8 mouse cellular contexts compared by ENCODE assay signal in genomic region chr17:56291171-56291511, GRCm38 (mm10). TPM values are rescaled to one million over a fixed set of nuclear protein-coding genes. Genes with fewer than 3 reads are reported as not detected.
DNase-seq lines count a peak whose midpoint lies in the region; ATAC-seq and TF ChIP-seq lines count a peak whose summit lies in the region.

No protein-coding gene starts in this region.

- no peak overlapping the region for H3K4me3 ChIP-seq in intestine, postnatal 0 days (ENCODE audit: low read depth, low read length)
- H3K4me3 ChIP-seq in limb, embryonic 12.5 days (replicated peaks): peak overlapping the region; percentile 55
- H3K4me3 ChIP-seq in midbrain, embryonic 13.5 days (replicated peaks): peak overlapping the region; percentile 30

- peak overlapping the region; percentile 72 for H3K4me2 ChIP-seq in intestine, postnatal 0 days (replicated peaks; ENCODE audit: low read depth)
- H3K4me2 ChIP-seq in limb, embryonic 12.5 days: peak overlapping the region; percentile 73
- H3K4me2 ChIP-seq in midbrain, embryonic 13.5 days (replicated peaks): peak overlapping the region; percentile 49

- H3K4me1 ChIP-seq in intestine, postnatal 0 days (replicated peaks; ENCODE audit: control insufficient read depth, insufficient read depth, low read length): no peaks in the 10 kb centered on the region
- H3K4me1 ChIP-seq in limb, embryonic 12.5 days (replicated peaks): peaks cover 48% of the 10 kb centered on the region
- H3K4me1 ChIP-seq in midbrain, embryonic 13.5 days (replicated peaks): peaks cover 36% of the 10 kb centered on the region

- peak overlapping the region; percentile 8; the same call in 1 of the 2 replicates for H3K9ac ChIP-seq in intestine, postnatal 0 days (ENCODE audit: low read depth, low read length)
- H3K9ac ChIP-seq in limb, embryonic 12.5 days (replicated peaks): peak overlapping the region; percentile 44; the same call in 1 of the 2 replicates
- H3K9ac ChIP-seq in midbrain, embryonic 13.5 days (replicated peaks): no peak overlapping the region; the same call in 1 of the 2 replicates

- ATAC-seq in intestine, postnatal 0 days: peak; percentile 80
- ATAC-seq in limb, embryonic 12.5 days (ENCODE audit: insufficient number of reproducible peaks, insufficient read depth, low FRiP score, low TSS enrichment, low read depth): peak; percentile 72
- peak; percentile 88 for ATAC-seq in midbrain, embryonic 13.5 days

- H3K27ac ChIP-seq in intestine, postnatal 0 days (ENCODE audit: low read depth, low read length): peak overlapping the region; percentile 95
- peak overlapping the region; percentile 96 for H3K27ac ChIP-seq in limb, embryonic 12.5 days
- peak overlapping the region; percentile 64; the same call in 1 of the 2 replicates for H3K27ac ChIP-seq in midbrain, embryonic 13.5 days

- DNase-seq in 3134 (ENCODE audit: extremely low read depth, insufficient read length, low spot score): peak; percentile 90
- DNase-seq in adrenal gland, adult 8-10 months: peak; percentile 94
- peak; percentile 78 for DNase-seq in embryo, embryonic 11.5 days (ENCODE audit: low read depth, low spot score)
- DNase-seq in heart, adult 11 months: peak; percentile 100
- DNase-seq in spleen, adult 12 weeks (ENCODE audit: low spot score): peak; percentile 78

- TF ChIP-seq CTCF in intestine, postnatal 0 days (IDR thresholded peaks at IDR 0.05; ENCODE audit: low read depth): peak; percentile 96

- H3K27me3 ChIP-seq in intestine, postnatal 0 days (replicated peaks; ENCODE audit: control insufficient read depth, insufficient read depth, low read length): no peaks in the 10 kb centered on the region
- H3K27me3 ChIP-seq in limb, embryonic 12.5 days: no peaks in the 10 kb centered on the region
- no peaks in the 10 kb centered on the region for H3K27me3 ChIP-seq in midbrain, embryonic 13.5 days

- H3K9me3 ChIP-seq in intestine, postnatal 0 days (ENCODE audit: control insufficient read depth): no peaks in the 10 kb centered on the region
- H3K9me3 ChIP-seq in limb, embryonic 12.5 days: no peaks in the 10 kb centered on the region
- no peaks in the 10 kb centered on the region for H3K9me3 ChIP-seq in midbrain, embryonic 13.5 days

- peaks cover 5% of the 10 kb centered on the region for H3K36me3 ChIP-seq in intestine, postnatal 0 days (ENCODE audit: control insufficient read depth, insufficient read depth)
- peaks cover 10% of the 10 kb centered on the region for H3K36me3 ChIP-seq in limb, embryonic 12.5 days
- H3K36me3 ChIP-seq in midbrain, embryonic 13.5 days: peaks cover 1% of the 10 kb centered on the region; the same call in 1 of the 2 replicates

- WGBS in intestine, postnatal 0 days: under 1% methylated on average over 16 of the region's 16 CpGs
- 2% methylated on average over 16 of the region's 16 CpGs for whole genome bisulfite sequencing in limb, embryonic 12.5 days
- WGBS in midbrain, embryonic 13.5 days: 2% methylated on average over 16 of the region's 16 CpGs

RNA-seq across cellular contexts. Expression of gene Plin3, which starts 1.5 kb away (rescaled TPM):
- total RNA-seq in adrenal gland, adult 8-10 months (2022): 100 to 1,000 TPM in 3 of 4 experiments, 10 to 100 TPM in 1; 92.6 to 117 (median 103) TPM
- polyA plus RNA-seq in intestine, postnatal 0 days (2015; fragmentation: Nextera tagmentation; extraction: Ambion mirVana): 521 and 545 TPM in 2 replicates
- polyA plus RNA-seq in limb, embryonic 12.5 days (2016; fragmentation: Nextera tagmentation; extraction: Ambion mirVana): 62.7 and 71.7 TPM in 2 replicates
- polyA plus RNA-seq in midbrain, embryonic 13.5 days (2015; fragmentation: Nextera tagmentation; extraction: Ambion mirVana): 14.8 and 16.7 TPM in 2 replicates

RNA-seq across cellular contexts. Expression of gene Arrdc5, which starts 8.9 kb away (rescaled TPM):
- total RNA-seq in adrenal gland, adult 8-10 months (2022): not detected
- not detected in 2 replicates for polyA plus RNA-seq in intestine, postnatal 0 days (2015; fragmentation: Nextera tagmentation; extraction: Ambion mirVana)
- not detected in 2 replicates for polyA plus RNA-seq in limb, embryonic 12.5 days (2016; fragmentation: Nextera tagmentation; extraction: Ambion mirVana)
- polyA plus RNA-seq in midbrain, embryonic 13.5 days (2015; fragmentation: Nextera tagmentation; extraction: Ambion mirVana): not detected in 2 replicates

RNA-seq across cellular contexts. Expression of gene Uhrf1, which starts 12.0 kb away (rescaled TPM):
- total RNA-seq in adrenal gland, adult 8-10 months (2022): 1 to 10 TPM; 1.8 to 3.4 (median 2.6) TPM
- 22.5 and 23.5 TPM in 2 replicates for polyA plus RNA-seq in intestine, postnatal 0 days (2015; fragmentation: Nextera tagmentation; extraction: Ambion mirVana)
- polyA plus RNA-seq in limb, embryonic 12.5 days (2016; fragmentation: Nextera tagmentation; extraction: Ambion mirVana): 198 and 199 TPM in 2 replicates
- polyA plus RNA-seq in midbrain, embryonic 13.5 days (2015; fragmentation: Nextera tagmentation; extraction: Ambion mirVana): 59.9 and 62.8 TPM in 2 replicates

RNA-seq across cellular contexts. Expression of gene Ticam1, which starts 14.6 kb away (rescaled TPM):
- total RNA-seq in adrenal gland, adult 8-10 months (2022): 10 to 100 TPM; 23.9 to 26.3 (median 24.8) TPM
- polyA plus RNA-seq in intestine, postnatal 0 days (2015; fragmentation: Nextera tagmentation; extraction: Ambion mirVana): 15.8 and 16.0 TPM in 2 replicates
- polyA plus RNA-seq in limb, embryonic 12.5 days (2016; fragmentation: Nextera tagmentation; extraction: Ambion mirVana): 3.0 and 3.8 TPM in 2 replicates
- polyA plus RNA-seq in midbrain, embryonic 13.5 days (2015; fragmentation: Nextera tagmentation; extraction: Ambion mirVana): 1.0 and 1.3 TPM in 2 replicates

RNA-seq across cellular contexts. Expression of gene Fem1a, which starts 34.5 kb away (rescaled TPM):
- 10 to 100 TPM; 30.4 to 32.5 (median 31.2) TPM for total RNA-seq in adrenal gland, adult 8-10 months (2022)
- 7.0 and 8.0 TPM in 2 replicates for polyA plus RNA-seq in intestine, postnatal 0 days (2015; fragmentation: Nextera tagmentation; extraction: Ambion mirVana)
- polyA plus RNA-seq in limb, embryonic 12.5 days (2016; fragmentation: Nextera tagmentation; extraction: Ambion mirVana): 13.4 and 14.6 TPM in 2 replicates
- polyA plus RNA-seq in midbrain, embryonic 13.5 days (2015; fragmentation: Nextera tagmentation; extraction: Ambion mirVana): 18.1 and 19.4 TPM in 2 replicates
